Mouse (Mus musculus) CH12.LX (cell line): ENCODE data around the gene Hamp. TPM values are rescaled to one million over a fixed set of nuclear protein-coding genes. Genes with fewer than 3 reads are reported as not detected.

Experiments
- DNase-seq: peaks from one replicate; pipeline ENCODE4 v3.0.0-alpha.2; 2013; ENCODE audit errors: extremely low read depth
- H3K27ac ChIP-seq: 2 replicates; pipeline ENCODE4 v1.5.1; 2012; ENCODE audit warnings: low read depth, mild to moderate bottlenecking, control low read depth, moderate library complexity; ENCODE audit not compliant: insufficient read depth
- H3K27me3 ChIP-seq: replicated peaks from 2 replicates; pipeline ENCODE3; 2012; ENCODE audit warnings: inconsistent platforms
- H3K36me3 ChIP-seq, 2 experiments: replicated peaks in 1 of 2; 2 replicates each; pipeline versions ENCODE3 to v1.6.1; 2012; ENCODE audit warnings: inconsistent platforms in 1 of 2, low read length in 1 of 2, mild to moderate bottlenecking in 1 of 2, mixed read lengths in 1 of 2, moderate library complexity in 1 of 2; ENCODE audit not compliant: control insufficient read depth in 1 of 2, insufficient read depth in 1 of 2
- H3K4me1 ChIP-seq, 2 experiments: 2 replicates each; pipeline ENCODE4 v1.6.1; 2012; ENCODE audit warnings: inconsistent platforms in 1 of 2, moderate library complexity in 1 of 2; ENCODE audit not compliant: insufficient read depth in 2 of 2, control insufficient read depth in 1 of 2
- H3K4me2 ChIP-seq: 2 replicates; pipeline ENCODE4 v1.6.1; 2012; ENCODE audit warnings: low read depth, mild to moderate bottlenecking, control low read depth; ENCODE audit not compliant: poor library complexity, insufficient read depth, severe bottlenecking
- H3K4me3 ChIP-seq, 3 experiments: fragments of 150-350 bp in 1 of 3; sonication (generic) in 1 of 3; replicated peaks in 1 of 3; 2 replicates each; pipeline versions ENCODE3 to v1.5.1; 2011 to 2012; ENCODE audit warnings: low read depth in 2 of 3, low read length in 2 of 3, mild to moderate bottlenecking in 2 of 3, moderate library complexity in 2 of 3, control low read depth in 1 of 3, improper control_type of control experiment in 1 of 3, inconsistent platforms in 1 of 3, mixed read lengths in 1 of 3; ENCODE audit not compliant: poor library complexity in 1 of 3
- H3K79me2 ChIP-seq: replicated peaks from 2 replicates; pipeline ENCODE4 v1.6.1; 2012; ENCODE audit warnings: mild to moderate bottlenecking, moderate library complexity; ENCODE audit not compliant: control insufficient read depth, poor library complexity, insufficient read depth, severe bottlenecking; ENCODE audit errors: extremely low read depth
- H3K9ac ChIP-seq: 2 replicates; pipeline ENCODE4 v1.6.1; 2012; ENCODE audit warnings: low read depth, mild to moderate bottlenecking, control low read depth, moderate library complexity; ENCODE audit not compliant: insufficient read depth
- H3K9me3 ChIP-seq: replicated peaks from 2 replicates; pipeline ENCODE3; 2012; ENCODE audit warnings: low read length, inconsistent platforms, mixed read lengths
- BHLHE40 ChIP-seq: IDR thresholded peaks from 2 replicates; pipeline ENCODE4 v1.6.1; 2011; ENCODE audit warnings: mild to moderate bottlenecking, low read depth, low read length, improper control_type of control experiment
- CTCF ChIP-seq, 2 experiments: IDR thresholded peaks in 1 of 2; conservative IDR thresholded peaks in 1 of 2; 2 replicates each; pipeline ENCODE4 v1.5.1; 2011 to 2012; ENCODE audit warnings: low read depth in 2 of 2, low read length in 2 of 2, improper control_type of control experiment in 1 of 2, inconsistent platforms in 1 of 2, mild to moderate bottlenecking in 1 of 2, moderate library complexity in 1 of 2
- E2F4 ChIP-seq: IDR thresholded peaks from 2 replicates; pipeline ENCODE4 v1.6.1; 2011; ENCODE audit warnings: low read depth, low read length, improper control_type of control experiment; ENCODE audit not compliant: insufficient replicate concordance
- EP300 ChIP-seq: IDR thresholded peaks from 2 replicates; pipeline ENCODE4 v1.6.1; 2011; ENCODE audit warnings: low read length, improper control_type of control experiment
- GABPA ChIP-seq: IDR thresholded peaks from 2 replicates; pipeline ENCODE4 v1.6.1; 2012; ENCODE audit warnings: low read depth, low read length, improper control_type of control experiment, inconsistent platforms; ENCODE audit not compliant: insufficient replicate concordance
- HCFC1 ChIP-seq: IDR thresholded peaks from 2 replicates; pipeline ENCODE4 v1.6.1; 2012; ENCODE audit warnings: low read depth, mild to moderate bottlenecking, inconsistent platforms, low read length, improper control_type of control experiment
- IRF4 ChIP-seq: IDR thresholded peaks from 2 replicates; pipeline ENCODE4 v1.6.1; 2014; ENCODE audit warnings: low read depth, mild to moderate bottlenecking, inconsistent platforms, low read length, improper control_type of control experiment
- KAT2A ChIP-seq: IDR thresholded peaks from 2 replicates; pipeline ENCODE4 v1.6.1; 2012; ENCODE audit warnings: low read length, improper control_type of control experiment, inconsistent platforms; ENCODE audit not compliant: insufficient replicate concordance
- MAFK ChIP-seq: IDR thresholded peaks from 2 replicates; pipeline ENCODE4 v1.6.1; 2011; ENCODE audit warnings: low read length, improper control_type of control experiment; ENCODE audit not compliant: insufficient replicate concordance
- MAZ ChIP-seq: IDR thresholded peaks from 2 replicates; pipeline ENCODE4 v1.6.1; 2012; ENCODE audit warnings: low read depth, mild to moderate bottlenecking, inconsistent platforms, low read length, improper control_type of control experiment, moderate library complexity
- MXI1 ChIP-seq: IDR thresholded peaks from 2 replicates; pipeline ENCODE4 v1.6.1; 2011; ENCODE audit warnings: mild to moderate bottlenecking, low read depth, low read length, improper control_type of control experiment
- POLR2A ChIP-seq: IDR thresholded peaks from 2 replicates; pipeline ENCODE4 v1.6.1; 2011; ENCODE audit warnings: low read depth, mild to moderate bottlenecking, improper control_type of control experiment, low read length
- POLR2AphosphoS2 ChIP-seq: IDR thresholded peaks from 2 replicates; pipeline ENCODE4 v1.6.1; 2011; ENCODE audit warnings: low read depth, low read length, improper control_type of control experiment
- RCOR1 ChIP-seq: conservative IDR thresholded peaks from 2 replicates; pipeline ENCODE4 v1.6.1; 2012; ENCODE audit warnings: low read depth, mild to moderate bottlenecking, inconsistent platforms, low read length, improper control_type of control experiment
- SIN3A ChIP-seq: IDR thresholded peaks from 2 replicates; pipeline ENCODE4 v1.6.1; 2012; ENCODE audit warnings: low read length, improper control_type of control experiment, inconsistent platforms
- SMC3 ChIP-seq: IDR thresholded peaks from 2 replicates; pipeline ENCODE4 v1.6.1; 2011; ENCODE audit warnings: low read depth, low read length, improper control_type of control experiment
- TBP ChIP-seq: conservative IDR thresholded peaks from 2 replicates; pipeline ENCODE4 v1.6.1; 2011; ENCODE audit warnings: low read depth, low read length, improper control_type of control experiment
- USF2 ChIP-seq: conservative IDR thresholded peaks from 2 replicates; pipeline ENCODE4 v1.6.1; 2011; ENCODE audit warnings: low read depth, low read length, improper control_type of control experiment
- ZC3H11A ChIP-seq: IDR thresholded peaks from 2 replicates; pipeline ENCODE4 v1.6.1; 2012; ENCODE audit warnings: low read depth, mild to moderate bottlenecking, inconsistent platforms, low read length, improper control_type of control experiment
- ZNF384 ChIP-seq: IDR thresholded peaks from 2 replicates; pipeline ENCODE4 v1.6.1; 2012; ENCODE audit warnings: low read depth, low read length, improper control_type of control experiment, inconsistent platforms
- dilution Hi-C: fragments of 300-500 bp; cut with MboI; formaldehyde crosslinking; loops from 2 replicates; pipeline ENCODE4 v1.14.3; 2020; ENCODE audit warnings: low sequenced_read_pairs; ENCODE audit not compliant: extremely low pct_unique_long_range_greater_than_20kb, extremely low pct_ligation_motif_present
- in situ Hi-C: fragments of 300-500 bp; cut with MboI; formaldehyde crosslinking; loops from 3 replicates; pipeline ENCODE4 v1.14.3; 2019; ENCODE audit warnings: low sequenced_read_pairs, low pct_ligation_motif_present, low pct_unique_long_range_greater_than_20kb, mixed read lengths
- polyA plus RNA-seq: library from polyadenylated mRNA; unstranded; fragments of >175 nt; gene quantifications from 2 replicates; pipeline ENCODE4 v1.2.1, GENCODE M21; 2012; ENCODE audit warnings: low read depth; ENCODE audit not compliant: insufficient read length
- total RNA-seq, 2 experiments: library from RNA; depleted of rRNA; stranded (reverse); fragments of 300-350 nt in 1 of 2; fragments of >200 nt in 1 of 2; gene quantifications; 2 replicates each; pipeline ENCODE4 v1.2.3; 2012 to 2014

The Hamp gene
- total and polyA plus RNA-seq, 3 experiments, result not detected

DNA sequence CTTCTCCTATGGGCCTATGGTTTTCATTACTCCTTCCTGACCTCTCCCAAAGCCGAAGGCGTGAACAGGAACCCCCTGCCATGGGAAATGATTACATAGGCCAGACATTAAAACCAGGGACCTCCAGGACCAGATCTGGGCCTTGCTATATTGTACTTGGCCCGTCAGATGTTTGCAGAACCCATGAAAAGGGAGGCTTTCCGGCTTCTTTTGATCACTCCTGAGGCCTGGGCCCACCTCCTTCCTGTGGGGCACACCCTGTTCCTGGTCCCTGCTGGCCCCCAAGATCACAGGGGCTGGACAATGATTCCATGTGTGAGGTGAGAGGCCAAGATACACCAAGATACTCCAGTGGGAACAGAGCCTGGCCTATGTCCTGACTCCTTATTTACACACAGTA lies 25.3 kb upstream of the Hamp start:
- Histone ChIP-seq H3K27ac (no peak overlapping the region), H3K9ac (no peak overlapping the region), H3K79me2 (no peaks in the 10 kb centered on the region), H3K4me1 (peaks cover 0 to 10% of the 10 kb centered on the region in 2 experiments; a peak in 2 of 4 replicates), H3K4me3 (no peak overlapping the region), H3K36me3 (no peaks in the 10 kb centered on the region), H3K27me3 (no peaks in the 10 kb centered on the region), H3K4me2 (no peak overlapping the region), H3K9me3 (peaks cover 7% of the 10 kb centered on the region)
- in situ Hi-C loops, result no loop called here
- no peak for TF ChIP-seq E2F4
- TF ChIP-seq RCOR1, result no peak
- TF ChIP-seq MAFK, result no peak
- no peak for TF ChIP-seq BHLHE40
- TF ChIP-seq POLR2AphosphoS2, result no peak
- TF ChIP-seq KAT2A, result no peak
- no peak for TF ChIP-seq ZC3H11A
- TF ChIP-seq POLR2A, result no peak
- no peak for TF ChIP-seq GABPA
- no peak for TF ChIP-seq CTCF (conservative IDR thresholded peaks at IDR 0.05 in 1 of 2, IDR thresholded peaks at IDR 0.05 in 1 of 2; ENCODE audit: low read depth in 2 of 2, low read length in 2 of 2)
- no peak for TF ChIP-seq ZNF384
- dilution Hi-C loops, result no loop called here
- DNase-seq, result no peak

- peaks cover 0 to 8% of the 10 kb centered on the region in 2 experiments; a peak in 2 of 4 replicates for H3K4me1 ChIP-seq
- H3K36me3 ChIP-seq, result no peaks in the 10 kb centered on the region
- H3K4me3 ChIP-seq, result no peak overlapping the region
- H3K9ac ChIP-seq, result no peak overlapping the region
- H3K4me2 ChIP-seq, result no peak overlapping the region
- dilution Hi-C loops (no loop called here), in situ Hi-C loops (no loop called here)
- H3K9me3 ChIP-seq, result peaks cover 6% of the 10 kb centered on the region
- TF ChIP-seq KAT2A (no peak), EP300 (no peak), IRF4 (no peak), SIN3A (no peak), HCFC1 (no peak), USF2 (no peak), MAFK (no peak), RCOR1 (no peak)
- DNase-seq, result no peak
- no peaks in the 10 kb centered on the region for H3K79me2 ChIP-seq
- no peak overlapping the region for H3K27ac ChIP-seq
- H3K27me3 ChIP-seq, result no peaks in the 10 kb centered on the region
These were observed 24.8 kb upstream of the Hamp start for GRCm38 (mm10) chr7:30968611-30969010.

DNA sequence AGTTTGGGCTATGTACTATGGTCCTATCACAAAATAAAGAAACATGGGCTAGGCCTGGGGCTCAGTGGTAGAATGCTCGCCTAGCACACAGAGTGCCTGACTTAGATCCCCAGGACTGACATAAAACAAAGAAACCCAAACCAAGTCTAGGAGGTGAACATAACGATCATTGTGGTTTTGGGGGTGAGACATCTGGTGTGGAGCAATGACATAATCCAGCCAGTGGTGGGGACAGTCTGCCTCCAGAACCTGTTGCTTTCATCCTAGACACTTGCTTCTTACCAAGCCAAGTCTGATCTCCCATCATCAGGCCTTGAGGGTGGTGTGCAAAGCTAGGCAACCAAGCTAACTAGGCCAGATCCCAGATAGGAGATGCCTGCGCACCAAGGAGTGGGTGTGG lies 22.8 kb upstream of the Hamp start:
- no peaks in the 10 kb centered on the region for H3K9me3 ChIP-seq
- no peak overlapping the region for H3K4me2 ChIP-seq
- dilution Hi-C loops (no loop called here), in situ Hi-C loops (no loop called here)
- H3K36me3 ChIP-seq, result no peaks in the 10 kb centered on the region
- TF ChIP-seq TBP (no peak), HCFC1 (no peak), MXI1 (no peak), KAT2A (no peak), CTCF (conservative IDR thresholded peaks at IDR 0.05 in 1 of 2, IDR thresholded peaks at IDR 0.05 in 1 of 2; ENCODE audit: low read depth in 2 of 2, low read length in 2 of 2) (no peak), SMC3 (no peak), MAFK (no peak), MAZ (no peak), POLR2A (no peak)
- no peaks in the 10 kb centered on the region for H3K27me3 ChIP-seq
- no peak for DNase-seq
- H3K79me2 ChIP-seq, result no peaks in the 10 kb centered on the region
- H3K27ac ChIP-seq, result no peak overlapping the region
- H3K9ac ChIP-seq, result no peak overlapping the region
- H3K4me3 ChIP-seq, result no peak overlapping the region
- H3K4me1 ChIP-seq, result peaks cover 0 to 5% of the 10 kb centered on the region in 2 experiments; a peak in 1 of 4 replicates
